ENCODE assay signal across 1 mouse cellular context in the genomic region with DNA sequence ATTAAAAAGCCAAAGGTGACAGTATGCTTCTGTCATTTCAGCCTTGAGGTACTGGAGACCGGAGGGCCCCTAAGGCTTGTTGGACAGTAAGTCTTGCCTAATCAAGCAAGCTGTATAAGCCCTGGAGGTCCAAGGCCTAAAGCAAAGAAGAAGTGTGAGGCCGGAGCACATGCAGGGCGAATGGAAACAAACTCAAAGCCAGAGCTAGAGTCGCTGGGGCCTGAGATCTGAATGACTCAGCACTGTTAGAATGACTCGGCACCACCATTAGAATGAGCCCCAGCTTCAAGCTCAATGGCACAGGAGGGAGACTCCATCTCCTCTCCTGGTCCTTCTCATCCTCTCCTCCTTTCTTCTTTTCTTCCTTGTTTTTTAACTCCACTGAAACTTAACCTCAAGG.
TF ChIP-seq lines count a peak whose summit lies in the region.

No protein-coding gene starts in this region.

TF ChIP-seq in MEL, 35 proteins besides CTCF, POLR2A, EP300 and RAD21:
- TF ChIP-seq MYC (IDR thresholded peaks at IDR 0.05; ENCODE audit: low read depth, low read length) (no peak), MAX (IDR thresholded peaks at IDR 0.05; ENCODE audit: low read length) (peak; percentile 55), GATA1 (IDR thresholded peaks at IDR 0.05; ENCODE audit: low read depth, low read length) (no peak), GABPA (IDR thresholded peaks at IDR 0.05; ENCODE audit: low read depth, low read length) (peak; percentile 68; the same call in 1 of the 2 replicates), ZKSCAN1 (IDR thresholded peaks at IDR 0.05; ENCODE audit: low read depth, low read length) (no peak), E2F4 (IDR thresholded peaks at IDR 0.05; ENCODE audit: borderline replicate concordance, low read depth, low read length) (no peak), TBP (IDR thresholded peaks at IDR 0.05; ENCODE audit: low read depth, low read length) (0 out of 2 replicates have a peak, but pooled peaks have one; percentile 15), CHD1 (IDR thresholded peaks at IDR 0.05; ENCODE audit: low read depth, low read length) (no peak), MYB (IDR thresholded peaks at IDR 0.05; ENCODE audit: low read depth, low read length) (no peak), USF1 (IDR thresholded peaks at IDR 0.05; ENCODE audit: low read depth, low read length) (no peak), MAFK (IDR thresholded peaks at IDR 0.05; ENCODE audit: borderline replicate concordance, low read depth, low read length) (0 out of 2 replicates have a peak, but pooled peaks have one; percentile 36)
